Mouse (Mus musculus) granulocyte monocyte progenitor cell, adult 5-6 weeks (primary cell): ENCODE data around the gene Bpifb1. TPM values are rescaled to one million over a fixed set of nuclear protein-coding genes. Genes with fewer than 3 reads are reported as not detected.
"Not testable (repeated sequence)": the region's sequence is repeated elsewhere in the genome, so short reads cannot be mapped to it uniquely, and the experiment has no call there.

ENCODE experiments used
- ATAC-seq: replicated peaks from 2 replicates; pipeline ENCODE4 v1.8.0; 2016; ENCODE audit warnings: mild to moderate bottlenecking, moderate TSS enrichment, inconsistent platforms; ENCODE audit not compliant: poor library complexity, severe bottlenecking
- total RNA-seq, 2 experiments: library from RNA; stranded (forward) in 1 of 2; stranded (reverse) in 1 of 2; fragments of 200-712, 200-1000 nt in 1 of 2; fragments of >200 nt in 1 of 2; fragmentation: Nextera tagmentation in 1 of 2; gene quantifications; 2 replicates each; pipeline ENCODE4 v1.2.3; 2014 to 2017

The Bpifb1 gene
- total RNA-seq (2014; fragmentation: Nextera tagmentation) (not detected in 2 replicates), total RNA-seq (2017) (not detected in 2 replicates)

GRCm38 (mm10) chr2:154190546-154191258 lies at the start of gene Bpifb1:
Gene Bpifb1, plus strand, starts transcription at chr2:154190818.
- no peak for ATAC-seq

GRCm38 (mm10) chr2:154142580-154142979 lies 48.0 kb upstream of the Bpifb1 start, which contains the start of gene Bpifa1:
Gene Bpifa1, plus strand, starts transcription at chr2:154142880.
- ATAC-seq, result no peak

GRCm38 (mm10) chr2:154143735-154144134 lies 46.9 kb upstream of the Bpifb1 start:
- no peak for ATAC-seq

DNA sequence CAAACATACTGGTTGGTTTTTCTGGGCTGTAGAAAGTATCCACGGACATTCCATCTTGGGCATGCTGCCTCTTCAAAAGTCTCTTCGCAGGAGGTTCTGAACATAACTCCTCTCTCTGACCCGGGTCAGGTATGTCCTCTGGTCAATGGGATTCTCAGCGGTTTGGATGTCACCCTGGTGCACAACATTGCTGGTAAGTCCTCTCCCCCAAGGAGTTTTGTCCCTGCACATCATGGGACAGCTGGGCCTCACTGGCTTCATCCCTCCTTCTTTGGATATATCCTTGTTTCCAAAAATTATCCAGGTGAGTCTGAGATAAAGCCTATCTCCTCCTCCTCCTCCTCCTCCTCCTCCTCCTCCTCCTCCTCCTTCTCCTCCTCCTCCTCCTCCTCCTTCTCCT lies 43.1 kb upstream of the Bpifb1 start:
- no peak for ATAC-seq

DNA sequence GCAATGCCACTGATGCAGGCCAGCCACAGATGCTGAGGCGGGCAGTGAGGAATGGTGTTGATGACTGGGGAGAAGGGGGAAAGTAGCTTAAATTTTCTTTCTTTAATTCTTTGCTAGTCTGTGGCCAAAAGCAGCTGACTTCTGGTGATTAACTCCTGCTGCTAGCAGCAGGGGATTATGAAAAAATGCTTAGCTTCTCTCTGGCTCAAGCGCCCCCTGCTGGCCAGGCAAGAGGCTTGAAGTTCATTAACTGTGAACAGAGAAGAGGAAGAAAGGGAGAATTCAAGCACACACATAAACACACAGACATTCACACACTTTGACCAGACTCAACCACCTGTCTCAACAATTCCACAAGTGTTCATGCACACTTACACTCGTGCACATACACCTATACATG lies 32.2 kb upstream of the Bpifb1 start:
- ATAC-seq, result 0 out of 2 replicates have a peak, but pooled peaks have one; percentile 44

DNA sequence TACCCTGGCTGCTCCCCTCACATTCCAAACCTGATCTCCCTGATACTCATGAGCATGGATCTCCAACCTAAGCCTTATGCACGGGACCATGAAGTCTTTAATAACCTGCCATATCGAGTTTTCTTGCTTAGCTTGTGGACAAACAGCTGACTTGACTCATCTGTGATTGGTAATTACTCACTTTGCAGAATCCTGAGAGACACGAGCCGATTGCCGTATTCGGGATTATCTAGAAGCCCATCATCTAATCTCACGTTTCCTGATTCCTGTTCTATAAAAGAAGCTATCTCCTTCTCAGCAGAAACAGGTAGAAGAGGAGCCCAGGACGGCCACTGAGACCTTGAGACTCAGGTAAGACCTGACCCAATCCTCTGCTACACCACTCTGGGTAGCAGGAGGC lies 28.3 kb upstream of the Bpifb1 start, which contains the start of gene Bpifa5:
Gene Bpifa5 (plus strand): TSS at position 301 of the 400 bp plus-strand sequence.
- ATAC-seq, result no peak

DNA sequence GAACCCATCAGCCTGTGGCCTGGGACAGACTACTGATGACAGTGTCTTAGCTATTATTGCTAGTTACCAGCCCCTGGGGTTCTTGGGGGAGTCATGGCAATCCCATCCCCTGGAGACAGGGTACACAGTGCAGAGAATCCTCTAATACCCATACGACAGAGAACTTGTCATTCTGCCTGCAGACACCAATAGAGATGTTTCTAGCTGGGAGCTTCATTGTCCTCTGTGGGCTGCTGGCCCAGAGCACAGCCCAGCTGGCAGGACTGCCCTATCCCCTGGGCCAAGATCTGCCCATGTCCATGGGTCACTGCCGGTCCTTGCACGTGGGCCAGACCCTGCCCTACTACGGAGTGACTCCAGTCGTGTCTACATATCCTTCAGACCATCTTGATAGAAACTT lies 27.3 kb upstream of the Bpifb1 start:
- ATAC-seq, result no peak

- no peak for ATAC-seq
Observed at GRCm38 (mm10) chr2:154169172-154169571, 21.4 kb upstream of the Bpifb1 start.

GRCm38 (mm10) chr2:154171621-154172020 lies 19.0 kb upstream of the Bpifb1 start:
- ATAC-seq, result no peak

DNA sequence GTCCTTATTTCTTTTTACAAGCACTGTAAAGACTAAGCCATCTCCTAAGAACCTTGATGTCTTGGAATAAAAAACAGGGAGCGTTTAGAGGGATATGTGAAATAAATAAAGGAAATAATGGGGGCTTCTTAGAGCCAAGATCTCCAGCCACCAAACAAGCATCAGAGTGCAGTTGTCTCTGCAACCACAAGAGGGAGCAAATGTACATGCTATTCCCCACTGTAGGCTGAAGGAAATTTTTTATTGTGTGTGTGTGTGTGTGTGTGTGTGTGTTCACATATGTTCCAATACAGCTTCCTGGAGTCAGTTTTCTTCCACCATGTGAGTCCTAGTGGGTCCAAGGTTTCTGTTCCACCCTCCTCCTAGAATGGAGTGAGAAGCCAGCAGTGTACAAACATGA lies 17.3 kb upstream of the Bpifb1 start:
- peak; percentile 58 for ATAC-seq

- ATAC-seq, result not testable (repeated sequence)
Observed at GRCm38 (mm10) chr2:154181900-154182299, 8.7 kb upstream of the Bpifb1 start.

DNA sequence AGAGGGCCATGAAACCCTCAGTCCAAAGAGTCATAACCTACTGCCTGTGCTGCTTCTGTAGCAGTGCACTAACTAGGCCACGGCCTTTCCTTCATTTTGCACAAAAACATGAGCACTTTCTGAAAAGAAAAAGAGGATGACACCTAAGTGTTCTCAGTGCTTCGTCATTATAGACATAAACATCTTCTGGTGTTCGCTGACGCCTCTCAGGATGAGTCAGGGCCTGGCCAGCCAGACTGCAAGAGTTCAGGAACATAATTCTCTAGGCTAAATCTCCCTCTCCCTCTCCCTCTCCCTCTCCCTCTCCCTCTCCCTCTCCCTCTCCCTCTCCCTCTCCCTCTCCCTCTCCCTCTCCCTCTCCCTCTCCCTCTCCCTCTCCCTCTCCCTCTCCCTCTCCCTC lies 7.6 kb upstream of the Bpifb1 start:
- ATAC-seq, result not testable (repeated sequence)

- no peak for ATAC-seq
Observed at GRCm38 (mm10) chr2:154185319-154185718, 5.3 kb upstream of the Bpifb1 start.

DNA sequence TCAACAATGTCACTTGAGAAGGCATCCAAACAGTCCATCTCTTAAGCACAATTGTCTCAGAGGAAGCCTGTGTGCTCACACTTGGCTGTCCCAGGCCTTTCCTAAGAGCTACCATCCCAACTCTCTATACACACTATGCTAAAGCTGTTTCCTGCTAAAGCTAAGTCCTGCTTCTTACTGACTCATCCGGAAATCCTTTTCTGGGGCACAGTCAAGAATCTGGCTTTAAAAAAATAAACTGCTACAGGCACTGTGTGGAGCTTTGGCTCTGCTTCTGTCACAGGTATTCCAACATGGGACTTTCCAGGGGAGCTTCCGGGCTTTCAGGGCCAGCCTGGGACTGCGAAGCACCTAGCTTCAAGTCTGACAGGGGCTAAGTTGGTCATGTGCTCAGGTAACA lies 4.9 kb upstream of the Bpifb1 start:
- ATAC-seq, result no peak

DNA sequence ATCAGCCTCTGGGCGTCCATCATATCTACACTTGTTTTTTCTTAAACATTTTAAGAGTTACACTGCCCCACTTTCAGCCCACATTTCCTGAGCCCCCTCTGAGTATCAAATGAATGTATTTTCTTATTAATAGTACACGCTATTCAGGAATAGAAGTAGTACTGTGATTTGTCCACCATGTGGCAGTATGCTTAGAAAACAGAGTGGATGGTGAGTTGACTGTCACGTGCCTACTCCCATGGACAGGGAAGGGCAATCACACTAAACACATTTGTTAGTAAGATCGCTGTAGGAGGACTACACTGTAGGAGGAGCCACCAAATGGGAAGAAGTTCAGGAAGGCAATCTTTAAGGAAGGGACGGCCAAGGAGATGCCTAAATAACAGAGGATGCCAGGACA lies 3.1 kb upstream of the Bpifb1 start:
- ATAC-seq, result peak; percentile 84

DNA sequence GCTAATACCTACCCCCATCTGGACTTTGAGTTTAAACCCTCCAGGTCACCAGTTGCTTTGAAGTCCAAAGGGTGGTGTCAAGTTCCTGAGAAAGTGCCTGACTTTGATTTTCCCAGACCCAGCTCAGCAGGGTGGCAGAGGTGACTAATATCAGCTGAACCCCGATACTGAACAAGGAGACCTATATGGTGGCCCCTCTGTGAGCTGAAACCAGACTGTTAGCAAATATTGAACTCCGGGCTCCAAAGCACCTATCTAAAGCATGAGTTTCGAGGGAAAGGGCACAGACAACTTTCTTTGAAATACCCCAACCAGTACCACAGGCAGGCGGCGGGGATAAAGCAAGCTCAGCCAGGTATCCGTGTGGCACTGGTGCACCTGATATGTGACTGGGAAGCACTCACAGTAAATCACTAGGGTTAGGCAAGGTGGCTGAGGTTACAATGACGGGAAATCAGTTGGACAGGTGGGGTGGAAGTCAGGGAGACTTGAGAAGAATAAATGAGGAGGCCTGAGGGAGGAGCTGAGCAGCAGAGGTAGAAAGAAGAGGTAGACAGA lies 662 bp upstream of the Bpifb1 start:
- ATAC-seq, result no peak

DNA sequence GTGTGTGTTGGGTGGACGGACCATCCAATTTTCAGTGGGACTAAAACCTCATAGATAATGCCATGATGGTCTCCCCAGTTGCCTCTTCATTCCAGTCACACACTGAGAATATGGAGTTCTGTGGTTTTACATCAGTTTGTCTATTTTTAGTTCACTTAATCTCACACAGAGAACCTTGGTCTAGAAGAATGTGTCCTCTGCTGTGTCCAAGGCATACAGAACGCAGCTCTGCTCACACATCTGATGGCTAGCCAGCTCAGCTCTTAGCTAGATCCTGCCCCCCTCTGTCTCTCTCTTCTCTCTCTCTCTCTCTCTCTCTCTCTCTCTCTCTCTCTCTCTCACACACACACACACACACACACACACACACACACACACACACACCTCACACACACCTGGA lies 1.5 kb downstream of the Bpifb1 start:
- ATAC-seq, result no peak

- no peak for ATAC-seq
Observed at GRCm38 (mm10) chr2:154193071-154193470, 2.5 kb downstream of the Bpifb1 start.

DNA sequence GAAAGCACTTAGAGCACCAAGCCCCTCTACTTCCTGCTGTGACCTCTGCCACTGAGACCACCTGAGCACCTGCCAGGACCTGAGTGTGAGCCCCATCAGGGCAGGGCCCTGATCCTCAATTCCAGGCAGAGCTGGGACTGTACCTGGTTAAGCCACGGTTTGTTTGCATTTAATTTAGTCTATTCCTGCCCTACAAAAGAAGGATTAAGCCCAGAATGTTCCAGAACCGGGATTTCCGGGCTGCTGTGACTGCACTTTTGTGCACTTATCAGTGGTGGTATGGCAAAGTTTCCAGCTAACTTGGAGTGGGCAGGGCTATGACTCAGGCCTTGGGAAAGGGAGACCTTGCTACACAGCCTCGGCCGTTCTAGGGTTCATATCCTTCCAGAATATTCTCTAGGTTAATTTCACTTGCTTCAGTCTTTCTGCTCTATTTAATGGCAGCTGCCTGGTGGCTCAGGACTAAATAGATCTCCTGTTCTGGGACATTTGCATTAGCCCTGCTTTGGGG lies 3.4 kb downstream of the Bpifb1 start:
- no peak for ATAC-seq

DNA sequence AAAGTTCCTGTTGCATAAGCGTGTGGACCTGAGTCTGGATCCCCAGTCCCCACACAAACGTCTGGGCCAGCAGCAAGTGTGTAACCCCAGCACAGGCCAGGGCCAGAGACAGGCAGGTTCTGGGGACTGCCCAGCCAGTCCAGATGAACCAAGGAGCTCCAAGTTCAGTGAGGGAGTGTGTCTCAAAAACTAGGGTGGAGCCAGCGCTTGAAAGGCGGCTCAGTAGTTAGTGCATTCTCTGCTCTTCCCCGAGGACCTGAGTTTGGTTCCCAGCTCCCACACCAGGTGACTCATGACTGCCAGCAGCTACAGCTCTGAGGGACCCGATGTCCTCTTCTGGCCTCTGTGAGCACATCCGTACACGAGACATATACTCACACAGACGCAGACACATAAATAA lies 6.4 kb downstream of the Bpifb1 start:
- ATAC-seq, result no peak

GRCm38 (mm10) chr2:154204630-154205029 lies 14.0 kb downstream of the Bpifb1 start:
- no peak for ATAC-seq

DNA sequence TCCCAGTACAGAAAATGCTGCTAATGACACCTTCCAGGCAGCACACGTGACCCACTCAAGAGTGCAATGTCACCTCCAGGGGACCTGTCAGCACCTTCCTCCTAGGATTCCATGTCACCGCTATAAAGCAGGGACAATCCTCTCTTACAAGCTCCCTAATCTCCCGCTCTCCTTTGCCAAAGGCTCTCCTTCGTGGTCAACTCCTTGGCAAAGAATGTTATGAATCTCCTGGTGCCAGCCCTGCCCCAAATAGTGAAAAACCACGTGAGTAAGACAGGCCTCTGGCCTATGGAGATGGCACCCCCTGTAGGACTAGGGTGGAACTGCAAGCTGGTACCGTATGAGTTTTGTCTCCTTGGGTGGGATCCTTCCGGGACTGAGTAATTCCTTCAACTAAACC lies 16.3 kb downstream of the Bpifb1 start:
- ATAC-seq, result peak; percentile 76
